Mouse (Mus musculus): ENCODE measurements at regions not wholly inside any gene's neighbourhood (a gene's known extent, or its start where the extent isn't known, plus 50 kb on each side); places are given as distances from the start of the nearest gene placed in this dataset.

DNA sequence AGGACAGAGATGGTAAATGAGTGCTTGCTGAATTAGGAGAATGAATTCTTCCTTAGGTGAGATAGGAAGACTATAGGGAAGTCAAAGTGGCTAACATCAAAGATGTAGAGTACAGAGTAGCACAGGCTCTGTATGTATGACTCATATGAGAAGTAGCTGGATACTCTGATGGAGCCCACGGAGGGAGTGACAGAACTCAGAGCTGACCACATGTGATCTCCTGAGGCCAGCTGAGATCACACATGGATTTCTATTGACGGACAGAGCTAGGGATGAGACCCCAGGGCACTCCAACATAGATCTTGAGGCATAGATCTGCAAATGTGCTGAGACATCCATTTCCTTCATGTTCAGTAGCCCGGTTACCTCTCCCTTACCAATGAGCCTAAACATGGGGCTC is 66.0 kb downstream of the Cops8 start:
- no peak for DNase-seq

DNA sequence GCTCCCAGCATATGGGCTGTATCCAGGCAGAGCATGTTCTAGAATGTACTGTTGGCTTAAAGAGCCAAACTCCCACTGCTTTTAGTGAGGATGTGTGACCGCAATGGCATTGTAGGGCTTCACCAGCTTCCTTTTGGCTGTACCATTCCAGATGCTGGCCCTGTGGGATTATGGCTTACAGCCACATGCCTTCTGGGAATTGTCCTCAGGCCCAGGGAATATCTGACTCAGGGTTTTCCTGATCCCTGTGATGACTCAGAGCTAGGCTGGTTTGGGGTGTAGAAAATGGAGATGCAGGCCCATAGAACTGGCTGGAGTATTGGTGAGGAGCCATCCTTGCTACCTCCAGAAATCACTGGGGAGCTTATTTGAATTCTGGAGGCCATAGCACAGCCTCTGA is 66.5 kb downstream of the Cops8 start:
- DNase-seq: no peak

DNA sequence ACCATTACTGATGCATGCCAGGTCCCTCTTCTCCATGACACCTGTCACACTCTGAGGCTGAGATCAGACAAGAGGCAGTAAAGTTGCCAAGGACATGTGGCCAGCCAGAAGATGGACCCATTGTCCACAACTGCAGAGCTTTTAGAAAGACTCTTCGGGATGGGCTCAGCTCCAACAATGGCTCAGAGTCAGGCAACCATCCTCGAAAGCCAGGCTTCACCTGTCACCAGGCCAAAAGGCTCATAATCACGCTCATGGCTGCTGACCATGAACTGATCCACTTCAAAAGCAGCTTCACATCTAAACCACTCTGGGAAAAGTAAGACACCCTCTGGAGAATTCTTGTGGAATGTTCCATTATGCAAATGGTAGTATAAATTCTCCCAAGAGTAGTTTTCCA is 67.6 kb downstream of the Cops8 start:
- DNase-seq: no peak

DNA sequence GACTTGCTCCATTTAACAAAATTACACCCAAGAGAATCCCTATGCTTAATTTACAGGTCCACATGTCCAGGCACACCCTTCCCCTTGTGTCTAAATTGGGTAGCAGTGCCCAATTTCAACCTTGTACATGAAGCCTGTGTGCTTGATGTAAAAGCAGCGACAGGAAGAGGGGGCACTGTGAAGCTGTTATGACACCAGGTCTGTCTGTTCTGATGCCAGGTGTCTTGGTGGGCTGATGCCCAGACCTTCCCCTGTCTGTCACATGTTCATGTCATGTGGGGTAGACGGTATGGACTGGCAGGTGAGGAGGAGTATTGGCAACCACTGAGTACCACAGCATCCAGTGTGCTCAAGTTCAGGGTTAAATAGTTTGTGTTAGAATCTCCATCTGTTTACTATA is 71.0 kb downstream of the Cops8 start:
- DNase-seq: peak; percentile 44 to 73

DNA sequence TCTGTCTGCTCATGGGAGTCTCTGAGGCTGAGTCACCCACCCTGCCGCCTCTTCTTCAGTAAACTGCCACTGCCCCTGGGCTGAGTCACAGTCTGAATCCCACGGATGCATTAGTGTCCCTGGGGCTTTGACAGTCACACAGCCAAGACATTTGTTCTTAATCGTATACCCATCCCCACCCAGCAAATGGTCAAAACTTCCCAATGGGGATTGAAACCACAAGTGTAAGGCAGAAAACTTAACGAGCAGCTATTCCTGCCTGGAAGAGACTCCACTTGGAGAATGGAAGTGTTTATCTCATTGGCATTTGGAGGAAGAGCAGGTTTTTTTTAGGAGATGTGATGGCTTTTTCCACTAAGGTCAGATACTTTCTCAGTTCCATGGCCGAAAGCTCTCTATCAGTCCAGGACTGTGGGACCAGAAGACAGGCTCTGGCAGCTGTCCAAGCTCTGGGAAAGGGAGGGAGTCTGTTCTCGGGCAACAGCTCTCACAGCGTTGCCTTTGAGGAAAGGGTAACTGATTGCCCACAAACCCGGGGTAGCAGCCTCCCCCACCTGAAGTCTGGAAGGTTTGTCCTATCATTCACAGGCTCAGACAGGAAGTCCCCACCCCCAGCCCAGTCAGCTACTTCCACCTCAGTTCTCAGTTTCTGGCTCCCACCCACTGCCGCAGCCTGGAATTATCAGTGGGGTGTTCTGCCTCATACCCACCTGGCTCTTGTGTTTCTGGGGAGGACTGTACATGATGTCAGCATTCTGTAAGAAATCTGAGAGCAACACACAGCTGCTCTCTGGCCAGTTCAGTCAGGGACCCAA is 73.6 kb downstream of the Cops8 start:
- DNase-seq: peak; percentile 69 to 81

DNA sequence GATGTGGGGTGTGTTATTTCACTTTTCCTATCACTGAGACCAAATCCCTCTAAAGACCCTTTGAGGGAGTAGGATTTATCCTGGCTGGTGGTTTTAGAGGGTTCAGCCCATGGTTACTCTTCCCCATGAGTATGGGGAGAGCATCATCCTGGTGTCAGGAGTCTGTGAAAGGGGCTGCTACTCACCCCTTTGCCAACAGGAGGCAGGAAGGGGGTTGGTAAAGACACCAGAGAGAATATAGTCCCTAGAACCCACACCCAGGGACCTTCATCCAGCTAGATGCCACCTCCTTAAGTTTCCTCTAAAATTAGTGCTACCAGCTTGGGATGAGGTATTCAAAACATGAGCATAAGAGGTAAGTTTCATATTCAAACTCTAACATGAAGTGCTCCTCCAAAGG is 74.4 kb downstream of the Cops8 start:
- no peak for DNase-seq

DNA sequence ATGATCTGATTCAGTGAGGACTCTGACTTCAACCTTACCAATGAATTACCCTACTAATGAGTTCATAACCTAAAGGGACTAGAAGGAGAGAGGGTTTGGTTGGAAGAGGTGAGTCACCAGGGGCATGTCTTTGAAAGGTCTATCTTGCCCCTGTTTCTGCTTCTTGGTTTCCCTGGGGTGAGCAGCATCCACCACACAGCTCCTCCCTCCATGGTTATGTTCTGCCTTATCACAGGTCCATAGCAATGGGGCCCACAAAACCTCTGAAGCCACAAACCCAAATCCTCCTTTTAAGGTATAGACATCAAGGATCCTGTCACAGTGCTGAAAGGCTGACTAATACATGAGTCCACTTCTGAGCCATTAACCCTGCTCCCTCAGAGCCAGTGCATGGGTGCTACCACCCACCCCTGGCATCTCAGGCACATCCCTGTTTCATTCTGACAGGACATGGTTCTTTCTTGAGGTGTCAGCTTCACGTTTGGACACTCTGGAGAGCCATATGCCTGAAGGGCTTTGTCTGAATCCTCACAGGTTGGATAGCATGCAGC is 74.9 kb downstream of the Cops8 start:
- no peak for DNase-seq

DNA sequence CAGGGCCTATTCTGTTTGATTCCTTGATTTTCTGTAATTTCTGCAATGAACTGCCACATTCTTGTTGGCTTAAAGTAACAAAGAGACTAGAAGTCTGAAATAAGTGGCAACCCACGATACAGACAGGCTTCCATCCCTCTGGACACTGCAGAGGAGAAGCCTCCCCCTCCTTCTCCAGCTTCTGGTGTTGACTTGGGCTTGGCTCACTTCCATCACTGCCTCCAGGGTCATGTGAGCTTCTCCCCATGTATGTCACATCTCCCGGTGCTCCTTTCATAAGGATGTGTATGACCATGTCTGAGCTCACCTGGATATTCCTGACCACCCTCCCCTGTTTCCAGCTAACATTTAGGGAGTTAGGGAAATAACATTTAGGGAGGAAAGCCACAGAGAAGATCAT is 75.6 kb downstream of the Cops8 start:
- DNase-seq: no peak

DNA sequence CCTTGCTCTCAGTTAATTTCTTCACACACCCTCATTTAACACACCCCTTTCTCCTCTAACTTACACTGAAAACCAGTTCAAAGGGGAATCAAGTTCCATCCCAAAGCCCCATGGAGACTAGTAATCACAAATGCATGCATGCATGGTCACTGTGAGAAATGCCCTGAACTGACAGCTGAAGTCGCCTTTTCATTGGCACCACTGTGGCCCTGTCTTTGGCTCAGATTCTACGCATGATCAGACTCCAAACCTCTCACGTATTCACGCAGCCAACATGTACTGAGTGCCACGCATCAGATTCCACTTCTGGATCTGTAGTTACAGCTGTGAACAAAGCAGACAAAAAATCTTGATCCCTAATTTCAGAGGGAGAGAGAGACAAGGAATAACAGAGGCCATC is 85.3 kb downstream of the Cops8 start:
- no peak for DNase-seq

DNA sequence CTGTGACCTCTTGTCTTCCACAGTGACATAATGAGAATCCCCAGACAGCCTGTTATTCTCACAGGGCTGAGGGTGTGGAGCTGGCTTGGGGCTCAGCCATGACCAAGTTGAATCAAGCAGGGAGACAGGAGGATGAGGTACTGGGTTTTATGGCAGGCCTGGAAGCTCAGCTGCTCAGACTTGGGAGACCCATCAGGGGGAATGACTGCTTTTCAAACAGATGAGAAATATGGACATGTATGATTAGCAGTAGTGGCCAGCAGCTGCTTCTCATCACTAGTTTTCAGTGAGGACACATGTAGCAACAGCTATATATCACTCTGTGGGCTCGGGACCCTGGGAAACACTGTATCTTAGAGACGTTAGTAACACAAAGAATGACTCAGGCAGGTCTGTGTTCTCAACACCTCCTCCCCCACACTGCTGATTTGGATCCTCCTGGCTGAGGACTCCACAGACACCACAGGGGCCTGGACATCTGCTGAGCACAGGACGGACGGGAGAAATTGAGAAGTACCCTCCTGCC is 87.9 kb downstream of the Cops8 start:
- no peak for DNase-seq

DNA sequence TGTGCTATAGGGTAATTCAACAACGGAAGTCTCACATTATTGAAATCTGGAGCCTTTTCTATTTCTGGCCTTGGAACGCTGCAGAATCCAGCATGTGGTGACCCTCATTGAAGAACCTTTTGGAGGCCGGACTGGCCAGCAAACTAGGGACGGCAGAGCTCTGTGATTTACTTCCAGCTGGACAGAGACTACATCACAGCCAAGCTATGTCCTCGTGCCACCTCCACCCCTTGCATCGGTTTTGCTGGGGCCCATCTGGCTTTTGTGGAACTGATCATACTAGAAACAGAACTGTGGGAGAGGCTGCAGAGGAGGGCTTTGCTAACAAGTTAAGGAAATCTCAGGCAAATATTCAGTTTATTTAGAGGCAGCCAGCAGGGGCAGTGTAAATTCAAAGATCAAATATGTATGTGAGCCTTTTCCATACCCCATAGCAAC is 88.4 kb downstream of the Cops8 start:
- no peak for DNase-seq

DNA sequence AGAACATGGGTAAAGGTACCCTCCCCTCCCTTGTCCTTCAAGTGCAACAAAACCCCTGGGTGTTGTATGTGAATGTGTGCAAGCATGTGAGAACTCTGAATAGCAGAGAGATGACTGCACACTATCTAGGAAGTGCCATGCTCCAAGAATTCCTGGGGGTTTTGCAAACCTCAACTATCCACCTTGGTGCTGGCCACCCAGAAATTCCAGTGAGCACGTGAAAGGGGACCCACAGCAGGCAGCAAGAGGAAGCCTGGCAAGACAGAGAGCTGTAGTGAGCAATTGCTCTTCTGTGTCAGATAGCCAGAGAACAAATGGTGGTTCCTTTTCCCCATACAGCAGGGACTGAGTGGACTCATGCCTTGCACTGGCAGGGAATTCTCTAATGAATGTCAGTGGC is 90.1 kb downstream of the Cops8 start:
- DNase-seq: no peak

DNA sequence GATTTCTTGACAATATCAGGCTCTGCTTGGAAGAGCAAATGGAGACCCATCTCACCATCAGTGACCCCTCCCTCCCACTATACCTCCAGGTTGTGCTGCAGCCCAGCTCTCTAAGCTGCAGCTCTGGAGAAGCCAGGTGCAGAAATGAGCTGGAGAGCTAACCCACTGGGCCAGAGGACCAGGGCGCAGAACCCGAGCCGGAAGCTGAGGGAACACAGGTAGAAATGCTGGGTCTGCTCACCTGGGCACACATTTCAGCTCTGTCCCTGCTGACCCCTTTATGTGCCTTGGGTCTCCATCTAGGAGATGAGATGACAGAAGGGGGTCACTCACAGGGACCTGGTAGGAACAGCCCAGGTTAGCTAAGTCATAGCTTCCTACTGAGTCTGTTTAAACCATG is 92.0 kb downstream of the Cops8 start:
- no peak for DNase-seq

DNA sequence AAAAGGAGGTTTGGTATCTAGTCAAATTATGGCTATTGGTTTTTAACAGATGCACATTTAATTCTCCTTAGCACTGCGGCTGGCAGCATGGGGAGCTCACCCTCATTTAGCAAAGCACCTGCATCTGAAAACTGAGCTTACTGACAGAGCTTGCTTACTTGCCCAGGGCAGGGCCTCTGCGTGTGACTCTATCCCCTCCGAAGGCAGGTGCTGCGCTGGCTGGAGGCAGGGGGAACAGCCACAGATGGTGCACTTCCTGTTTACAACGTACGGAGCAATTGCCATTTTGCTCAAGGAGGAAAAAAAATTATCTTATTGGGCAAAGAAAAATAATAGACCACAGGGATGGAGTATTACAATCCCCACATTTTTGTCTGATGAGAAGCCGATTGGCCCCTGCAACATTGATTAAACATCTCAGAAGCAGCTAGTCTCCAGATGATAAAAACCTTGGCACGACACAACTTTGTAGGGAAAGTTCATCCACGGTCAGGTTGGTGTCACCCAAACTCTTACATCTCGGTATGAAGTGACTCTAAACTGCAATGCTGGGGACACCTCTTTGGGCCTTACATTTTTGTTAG is 92.5 kb downstream of the Cops8 start:
- DNase-seq: peak; percentile 75 to 87

DNA sequence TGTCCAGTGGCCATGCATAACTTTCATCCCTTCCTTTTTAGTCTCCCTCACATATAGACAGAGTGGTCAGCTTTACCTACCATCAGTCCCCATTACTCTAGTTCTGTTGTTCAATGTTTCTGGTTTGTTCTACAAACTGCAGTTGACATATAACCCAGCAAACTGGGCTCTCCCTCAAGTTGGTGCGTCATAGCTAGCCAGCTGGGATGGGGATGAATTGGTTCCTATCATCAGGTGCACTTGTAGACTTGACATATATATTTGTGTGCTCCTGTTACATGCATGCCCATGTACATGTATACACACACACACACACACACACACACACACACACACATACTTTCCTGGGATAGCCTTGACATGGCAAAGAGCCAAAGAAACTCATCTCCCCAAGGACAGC is 93.2 kb downstream of the Cops8 start:
- no peak for DNase-seq

DNA sequence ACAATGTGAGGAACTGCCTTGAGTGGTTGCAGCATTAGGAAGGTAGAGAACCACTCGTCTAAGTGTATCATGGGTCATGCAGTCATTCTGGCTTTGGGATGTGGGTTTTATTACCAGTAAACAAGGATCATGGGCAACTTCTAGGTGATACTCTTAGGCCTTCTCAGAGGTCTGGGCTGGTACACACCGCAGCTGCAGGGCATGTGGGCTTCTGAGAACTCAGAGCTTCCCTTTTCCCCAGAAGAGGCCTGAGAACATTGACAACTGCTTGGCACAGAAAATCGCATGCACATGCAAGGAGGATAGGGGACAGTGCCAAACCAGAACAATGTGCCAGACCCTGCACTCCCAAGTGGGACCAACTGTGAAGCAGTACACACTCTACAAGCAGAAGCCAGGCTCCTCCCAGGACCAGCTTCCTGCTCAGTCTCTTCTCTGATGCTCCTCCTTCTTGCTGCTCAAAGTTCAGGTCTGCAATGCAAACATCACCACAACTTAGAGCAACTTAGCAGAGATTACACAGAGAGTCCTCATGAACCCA is 94.3 kb downstream of the Cops8 start:
- no peak for DNase-seq

DNA sequence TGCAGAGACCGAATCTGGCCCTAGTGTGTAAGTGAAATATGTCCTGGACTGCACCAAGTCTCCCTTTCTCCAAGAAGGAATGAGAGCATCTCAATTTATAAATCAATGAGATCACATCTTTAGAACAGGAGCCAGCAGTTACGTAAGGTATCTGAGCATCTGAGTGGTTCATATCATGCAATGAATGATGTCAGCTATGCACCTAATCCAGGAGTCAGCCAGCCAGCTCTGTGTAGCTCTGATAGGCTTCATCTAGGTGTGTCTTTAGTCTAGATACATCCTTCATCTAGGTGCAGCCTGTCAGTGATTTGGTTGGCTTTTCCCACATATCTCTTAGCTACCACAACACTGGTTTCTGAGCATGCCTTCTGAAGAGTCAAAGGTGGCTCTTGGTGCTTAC is 95.8 kb downstream of the Cops8 start:
- DNase-seq: no peak

DNA sequence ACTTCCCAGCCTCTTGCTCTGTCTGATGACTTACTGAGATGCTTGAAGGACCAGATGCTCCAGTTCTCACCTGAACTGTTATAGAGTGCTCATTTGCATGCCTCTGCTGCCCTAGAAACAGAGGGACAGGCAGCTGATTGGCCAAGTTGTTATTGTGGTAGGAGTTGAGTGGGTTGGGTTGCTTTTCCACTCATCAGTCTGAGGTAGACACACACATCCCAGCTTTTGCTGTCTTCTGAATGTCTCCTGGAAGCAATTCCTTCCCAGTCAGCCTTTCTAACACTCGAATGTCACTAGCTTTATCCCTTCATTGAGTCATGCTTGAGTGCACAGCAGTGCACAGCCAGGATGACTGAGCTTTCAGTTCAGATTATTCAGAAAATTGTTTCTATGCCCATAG is 99.0 kb downstream of the Cops8 start:
- DNase-seq: no peak

DNA sequence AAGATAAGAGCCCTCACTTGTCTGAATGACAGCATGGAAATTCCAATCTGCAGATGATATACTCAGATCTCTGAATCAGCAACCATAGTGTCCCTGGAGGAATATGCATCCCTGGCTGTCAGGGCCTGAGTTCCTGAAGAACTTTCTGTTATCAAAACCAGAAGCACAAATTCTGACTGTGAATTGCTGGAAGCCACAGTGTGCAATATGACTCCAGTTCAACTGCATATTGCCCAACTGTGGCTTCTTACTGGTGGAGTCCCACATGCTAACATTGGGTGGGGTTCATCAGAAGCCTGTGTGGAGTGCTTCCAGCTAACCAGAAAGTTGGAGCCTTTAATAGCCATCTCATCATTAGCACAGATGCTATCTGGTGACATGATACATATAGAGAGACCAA is 103.6 kb downstream of the Cops8 start:
- DNase-seq: no peak

DNA sequence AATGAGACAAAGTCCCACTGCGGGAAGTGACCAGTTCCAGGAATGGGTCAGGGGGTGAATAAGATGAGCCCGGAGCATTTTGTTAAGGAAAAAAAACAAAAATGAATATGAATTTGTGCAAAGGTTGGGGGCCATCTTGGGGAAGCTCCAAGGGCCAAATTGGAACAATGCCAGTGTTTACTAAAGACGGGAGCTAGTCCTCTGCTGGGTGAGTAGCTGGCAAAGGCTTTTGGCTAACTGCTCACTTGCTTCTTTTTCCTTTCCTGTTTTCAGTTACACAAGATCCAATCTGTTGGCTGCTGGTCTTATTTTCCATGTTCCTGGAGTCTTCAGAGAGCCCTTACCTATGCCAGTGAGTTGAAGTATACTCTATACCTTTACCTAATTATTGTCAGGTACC is 107.0 kb downstream of the Cops8 start:
- DNase-seq: no peak

DNA sequence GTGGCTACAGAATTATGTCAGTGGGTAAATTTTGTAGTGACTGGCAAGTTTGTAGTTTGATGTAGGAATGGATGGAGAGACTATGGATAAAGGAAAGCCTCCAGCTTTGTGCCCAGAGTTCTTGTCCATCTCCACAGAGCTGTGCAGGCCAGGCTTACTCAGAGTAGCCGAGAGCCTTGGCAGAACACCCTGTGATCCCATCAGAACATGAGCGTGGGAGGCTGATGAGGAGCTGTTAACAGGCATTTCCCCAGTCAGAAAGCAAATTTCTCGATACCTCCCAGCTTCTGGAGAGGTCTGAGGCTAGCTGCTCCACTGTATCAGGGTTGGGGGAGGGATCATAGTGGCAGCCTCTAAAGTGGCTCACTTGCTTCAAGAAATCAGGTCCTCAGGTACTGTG is 107.8 kb downstream of the Cops8 start:
- DNase-seq: no peak

DNA sequence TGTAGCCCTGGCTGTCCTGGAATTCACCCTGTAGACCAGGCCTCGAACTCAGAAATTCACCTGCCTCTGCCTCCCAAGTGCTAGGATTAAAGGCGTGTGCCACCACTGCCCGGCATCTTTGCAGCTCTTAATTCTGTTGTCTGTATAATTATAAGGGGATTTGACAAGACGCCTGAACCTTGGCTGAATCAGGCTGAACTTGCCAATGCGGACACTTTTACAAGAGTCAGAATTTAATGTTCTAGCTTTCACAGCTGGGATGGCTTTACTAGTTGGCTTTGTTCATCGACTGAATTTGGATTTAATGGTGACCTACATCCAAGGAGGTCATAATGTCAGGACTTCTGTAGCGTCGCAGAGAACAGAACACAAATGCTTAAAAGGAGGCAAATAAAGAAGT is 108.3 kb downstream of the Cops8 start:
- no peak for DNase-seq

Data from thymus, adult 18-20 months (tissue).